Mouse (Mus musculus): ENCODE measurements around the gene Pdzk1.

GRCm38 (mm10) chr3:96881557-96881956 lies 52.5 kb downstream of the Pdzk1 start:
- TF ChIP-seq POLR2A (IDR thresholded peaks at IDR 0.05; ENCODE audit: insufficient read depth, low read depth, low read length) (no peak), CTCF (IDR thresholded peaks at IDR 0.05; ENCODE audit: insufficient read depth, low read depth, low read length) (no peak)
